15 mouse cellular contexts compared by ENCODE assay signal in the genomic region with DNA sequence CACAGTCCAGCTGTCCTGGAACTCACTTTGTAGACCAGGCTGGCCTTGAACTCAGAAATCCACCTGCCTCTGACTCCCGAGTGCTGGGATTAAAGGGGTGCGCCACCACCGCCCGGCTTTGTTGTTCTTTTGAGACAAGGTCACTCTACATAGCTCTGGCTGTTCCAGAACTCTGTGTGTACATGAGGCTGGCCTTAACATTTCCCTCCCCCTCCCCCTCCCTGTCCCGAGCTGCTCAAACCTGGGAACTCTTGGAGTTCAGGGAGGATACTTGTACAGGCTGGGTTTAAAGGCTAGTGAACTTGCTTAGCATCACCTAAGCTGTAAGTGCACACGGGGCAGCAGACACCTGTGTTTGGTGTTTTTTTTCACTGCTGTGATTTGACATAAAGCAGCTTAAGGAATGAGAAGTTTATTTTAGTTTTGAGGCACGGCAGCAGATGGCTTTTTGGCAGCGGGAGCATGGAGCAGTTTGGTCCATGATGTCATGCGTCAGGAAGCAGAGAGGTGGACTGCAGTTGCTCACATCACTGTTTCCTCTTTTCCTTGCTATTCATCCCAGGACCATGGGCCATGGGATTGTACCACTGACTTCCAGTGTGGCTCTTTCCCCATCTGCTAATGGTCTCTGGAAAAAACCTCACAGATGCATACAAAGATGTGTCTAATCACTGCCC. TPM values are rescaled to one million over a fixed set of nuclear protein-coding genes. Genes with fewer than 3 reads are reported as not detected.
A peak's percentile ranks its signal among the peaks of the same experiment; 100 is the strongest.
DNase-seq lines count a peak whose midpoint lies in the region; ATAC-seq lines count a peak whose summit lies in the region.
"Had no signal": no experiment of that assay in that cellular context is flagged by ENCODE, and none has a peak within 500 bp of the region (broad histone marks: within the 10 kb centered on the region; RNA-seq: fewer than 3 reads in every experiment).

No protein-coding gene starts in this region.

- peaks cover 3% of the 10 kb centered on the region; the same call in 1 of the 2 replicates for H3K4me1 ChIP-seq in heart, embryonic 11.5 days (ENCODE audit: control insufficient read depth, insufficient read depth, low read length)
- H3K4me1 ChIP-seq in heart, embryonic 14.5 days (ENCODE audit: control insufficient read depth in 2 of 2, insufficient read depth in 2 of 2, low read length in 2 of 2) = peaks cover 11 to 25% of the 10 kb centered on the region in 2 experiments
- no peaks in the 10 kb centered on the region for H3K4me1 ChIP-seq in limb, embryonic 15.5 days

- H3K27ac ChIP-seq in heart, embryonic 11.5 days (ENCODE audit: low read depth, low read length) = peak overlapping the region; percentile 47; the same call in 1 of the 2 replicates
- peak overlapping the region; percentile 74 to 79 for H3K27ac ChIP-seq in heart, embryonic 14.5 days (replicated peaks in 1 of 2; ENCODE audit: control insufficient read depth in 1 of 2, insufficient read depth in 1 of 2, low read depth in 2 of 2, low read length in 2 of 2)
- H3K27ac ChIP-seq in limb, embryonic 15.5 days = 0 out of 2 replicates have a peak overlapping the region, but pooled peaks have one; percentile 24
- H3K27ac ChIP-seq: hindbrain, postnatal 0 days had no signal

- no peaks in the 10 kb centered on the region for H3K27me3 ChIP-seq in heart, embryonic 11.5 days (ENCODE audit: control insufficient read depth, insufficient read depth, low read length)
- H3K27me3 ChIP-seq in heart, embryonic 14.5 days (ENCODE audit: control insufficient read depth, insufficient read depth, low read length) = no peaks in the 10 kb centered on the region
- H3K27me3 ChIP-seq in limb, embryonic 15.5 days = no peaks in the 10 kb centered on the region
- H3K27me3 ChIP-seq: Patski had no signal

- no peak overlapping the region for H3K4me3 ChIP-seq in heart, embryonic 11.5 days (ENCODE audit: low read depth, low read length)
- H3K4me3 ChIP-seq in heart, embryonic 14.5 days (ENCODE audit: control insufficient read depth in 1 of 2, insufficient read depth in 1 of 2, low read depth in 1 of 2, low read length in 2 of 2) = no peak overlapping the region
- no peak overlapping the region for H3K4me3 ChIP-seq in limb, embryonic 15.5 days

- intact Hi-C loops in heart, postnatal 36 days (cut with DNase I) = no loop called here

- no peak for ATAC-seq in heart, embryonic 11.5 days (replicated peaks; ENCODE audit: insufficient number of reproducible peaks, low FRiP score, low TSS enrichment)
- peak; percentile 28; the same call in 1 of the 2 replicates for ATAC-seq in heart, embryonic 14.5 days (ENCODE audit: insufficient number of reproducible peaks, insufficient read depth, low FRiP score, low read depth)
- ATAC-seq in limb, embryonic 15.5 days (ENCODE audit: insufficient number of reproducible peaks, low FRiP score, low TSS enrichment, low read depth) = peak; percentile 24; the same call in 1 of the 2 replicates
- ATAC-seq in CD4-positive, CD25-positive, alpha-beta regulatory T cell, adult 4 months = no peak
- ATAC-seq: hindbrain, postnatal 0 days; Patski had no signal

- no peaks in the 10 kb centered on the region for H3K36me3 ChIP-seq in heart, embryonic 11.5 days (ENCODE audit: control insufficient read depth, insufficient read depth, low read length)
- no peaks in the 10 kb centered on the region for H3K36me3 ChIP-seq in heart, embryonic 14.5 days (ENCODE audit: control insufficient read depth, insufficient read depth, low read length)
- H3K36me3 ChIP-seq in limb, embryonic 15.5 days = no peaks in the 10 kb centered on the region

- no peak for DNase-seq in heart, postnatal 36 days
- DNase-seq in NIH3T3 (ENCODE audit: low read depth) = peak; percentile 21
- no peak for DNase-seq in left cerebral cortex, adult 8-10 months (ENCODE audit: low spot score in 2 of 2)
- no peak for DNase-seq in adrenal gland, adult 2 months
- DNase-seq: cerebellum, adult 9-10 months; kidney, postnatal 10 days; lung, adult 18-20 months; spleen, adult 18-20 months; thymus, adult 18-20 months had no signal

- H3K4me2 ChIP-seq in heart, embryonic 11.5 days = no peak overlapping the region
- H3K4me2 ChIP-seq in heart, embryonic 14.5 days (ENCODE audit: low read length) = peak overlapping the region; percentile 45; the same call in 1 of the 2 replicates
- H3K4me2 ChIP-seq in limb, embryonic 15.5 days = no peak overlapping the region

- H3K9ac ChIP-seq in heart, embryonic 11.5 days (ENCODE audit: low read depth, low read length) = no peak overlapping the region
- no peak overlapping the region for H3K9ac ChIP-seq in heart, embryonic 14.5 days (ENCODE audit: low read length)
- H3K9ac ChIP-seq in limb, embryonic 15.5 days = no peak overlapping the region

- 37% methylated on average over 9 of the region's 9 CpGs for WGBS in heart, embryonic 11.5 days (ENCODE audit: insufficient replicate concordance)
- 14% methylated on average over 9 of the region's 9 CpGs for WGBS in heart, embryonic 14.5 days
- 49% methylated on average over 9 of the region's 9 CpGs for WGBS in limb, embryonic 15.5 days

- no peaks in the 10 kb centered on the region for H3K9me3 ChIP-seq in heart, embryonic 11.5 days (replicated peaks; ENCODE audit: control insufficient read depth, low read length)
- no peaks in the 10 kb centered on the region for H3K9me3 ChIP-seq in heart, embryonic 14.5 days (ENCODE audit: control insufficient read depth, low read length)
- no peaks in the 10 kb centered on the region for H3K9me3 ChIP-seq in limb, embryonic 15.5 days

RNA-seq across cellular contexts. Expression of a gene that starts 9.5 kb away (rescaled TPM):
- 6.9 and 7.4 TPM in 2 replicates for polyA plus RNA-seq in heart, embryonic 11.5 days (2014; fragmentation: Nextera tagmentation; extraction: Ambion mirVana)
- total RNA-seq in heart, postnatal 36 days (2021) = 10 to 100 TPM; 21.6 to 27.8 TPM
- polyA plus RNA-seq in heart, embryonic 14.5 days (2014; fragmentation: Nextera tagmentation; extraction: Ambion mirVana) = 12.1 and 14.9 TPM in 2 replicates
- 2.0 and 2.4 TPM in 2 replicates for polyA plus RNA-seq in limb, embryonic 15.5 days (2015; fragmentation: Nextera tagmentation; extraction: Ambion mirVana)
- 1 to 10 TPM; 5.2 to 7.0 (median 5.8) TPM for total RNA-seq in left cerebral cortex, adult 8-10 months (2022)
- total RNA-seq in adrenal gland, adult 2 months (2021) = 10 to 100 TPM; 10.5 to 37.6 TPM
- polyA plus RNA-seq in adrenal gland, adult 2 months (2012; rRNA removed) = 2.0 and 4.7 TPM in 2 replicates
- 1 to 10 TPM in 1 of 2 experiments, under 1 TPM in 1; 0.48 to 1.1 TPM for polyA plus RNA-seq in CD4-positive, CD25-positive, alpha-beta regulatory T cell, adult 4 months (2017; shearing (Covaris generic))

RNA-seq across cellular contexts. Expression of a gene that starts 15.2 kb away (rescaled TPM):
- 22.2 and 33.8 TPM in 2 replicates for polyA plus RNA-seq in heart, embryonic 11.5 days (2014; fragmentation: Nextera tagmentation; extraction: Ambion mirVana)
- total RNA-seq in heart, postnatal 36 days (2021) = 10 to 100 TPM; 11.0 to 13.2 TPM
- polyA plus RNA-seq in heart, embryonic 14.5 days (2014; fragmentation: Nextera tagmentation; extraction: Ambion mirVana) = 32.3 and 33.8 TPM in 2 replicates
- 24.7 and 27.4 TPM in 2 replicates for polyA plus RNA-seq in limb, embryonic 15.5 days (2015; fragmentation: Nextera tagmentation; extraction: Ambion mirVana)
- total RNA-seq in left cerebral cortex, adult 8-10 months (2022) = 10 to 100 TPM in 3 of 4 experiments, 1 to 10 TPM in 1; 6.5 to 14.4 (median 11.5) TPM
- 10 to 100 TPM; 11.6 to 14.0 TPM for total RNA-seq in adrenal gland, adult 2 months (2021)
- polyA plus RNA-seq in adrenal gland, adult 2 months (2012; rRNA removed) = 1.8 and 2.4 TPM in 2 replicates
- 10 to 100 TPM; 32.8 to 33.7 TPM for polyA plus RNA-seq in CD4-positive, CD25-positive, alpha-beta regulatory T cell, adult 4 months (2017; shearing (Covaris generic))

RNA-seq across cellular contexts. Expression of a gene that starts 37.6 kb away (rescaled TPM):
- 137 and 158 TPM in 2 replicates for polyA plus RNA-seq in heart, embryonic 11.5 days (2014; fragmentation: Nextera tagmentation; extraction: Ambion mirVana)
- 10 to 100 TPM; 81.3 to 84.8 TPM for total RNA-seq in heart, postnatal 36 days (2021)
- 154 and 159 TPM in 2 replicates for polyA plus RNA-seq in heart, embryonic 14.5 days (2014; fragmentation: Nextera tagmentation; extraction: Ambion mirVana)
- polyA plus RNA-seq in limb, embryonic 15.5 days (2015; fragmentation: Nextera tagmentation; extraction: Ambion mirVana) = 126 and 152 TPM in 2 replicates
- 10 to 100 TPM; 58.1 to 72.4 (median 64.7) TPM for total RNA-seq in left cerebral cortex, adult 8-10 months (2022)
- total RNA-seq in adrenal gland, adult 2 months (2021) = 10 to 100 TPM; 86.0 to 97.4 TPM
- polyA plus RNA-seq in adrenal gland, adult 2 months (2012; rRNA removed) = 5.2 and 5.4 TPM in 2 replicates
- 100 to 1,000 TPM; 122 to 153 TPM for polyA plus RNA-seq in CD4-positive, CD25-positive, alpha-beta regulatory T cell, adult 4 months (2017; shearing (Covaris generic))

RNA-seq across cellular contexts. Expression of a gene that starts 37.6 kb away (rescaled TPM):
- polyA plus RNA-seq in heart, embryonic 11.5 days (2014; fragmentation: Nextera tagmentation; extraction: Ambion mirVana) = 13.1 and 15.3 TPM in 2 replicates
- total RNA-seq in heart, postnatal 36 days (2021) = 1 to 10 TPM; 2.1 to 3.6 TPM
- polyA plus RNA-seq in heart, embryonic 14.5 days (2014; fragmentation: Nextera tagmentation; extraction: Ambion mirVana) = 8.6 and 12.2 TPM in 2 replicates
- polyA plus RNA-seq in limb, embryonic 15.5 days (2015; fragmentation: Nextera tagmentation; extraction: Ambion mirVana) = 12.1 and 15.2 TPM in 2 replicates
- total RNA-seq in left cerebral cortex, adult 8-10 months (2022) = 10 to 100 TPM; 18.1 to 22.3 (median 19.9) TPM
- total RNA-seq in adrenal gland, adult 2 months (2021) = 10 to 100 TPM in 1 of 2 experiments, 1 to 10 TPM in 1; 6.7 to 10.4 TPM
- polyA plus RNA-seq in adrenal gland, adult 2 months (2012; rRNA removed) = 2.7 and 4.0 TPM in 2 replicates
- polyA plus RNA-seq in CD4-positive, CD25-positive, alpha-beta regulatory T cell, adult 4 months (2017; shearing (Covaris generic)) = 10 to 100 TPM; 12.2 to 18.9 TPM

Comparison
In these comparisons a context has a peak if more than half of its experiments do, and no peak if none do; other contexts are left out.
1. ATAC-seq: peak in heart, embryonic 14.5 days (single experiment) and limb, embryonic 15.5 days (single experiment); none in heart, embryonic 11.5 days (single experiment) and CD4-positive, CD25-positive, alpha-beta regulatory T cell, adult 4 months (single experiment).
2. H3K27ac ChIP-seq: peak in every context shown above with its lines; median percentile 76 in heart, embryonic 14.5 days; 47 in heart, embryonic 11.5 days; 24 in limb, embryonic 15.5 days.
3. RNA of a gene that starts 37.6 kb away (polyA plus RNA-seq): 154 to 159 TPM in heart, embryonic 14.5 days, 122 to 153 TPM in CD4-positive, CD25-positive, alpha-beta regulatory T cell, adult 4 months, 126 to 152 TPM in limb, embryonic 15.5 days and 137 to 158 TPM in heart, embryonic 11.5 days; 5.2 to 5.4 TPM in adrenal gland, adult 2 months; every median in the first group is over 10 times any median in the second.